Mouse (Mus musculus): ENCODE results near the gene Gm10271. TPM values are rescaled to one million over a fixed set of nuclear protein-coding genes. Genes with fewer than 3 reads are reported as not detected.

The Gm10271 gene
- polyA plus RNA-seq, 1 experiment from 2014 or later: not detected

GRCm38 (mm10) chr10:116984836-116985235, 12.4 kb upstream of the Gm10271 start:
- H3K27me3 ChIP-seq (ENCODE audit: control insufficient read depth, insufficient read depth, low read length): no peaks in the 10 kb centered on the region
- H3K4me1 ChIP-seq (ENCODE audit: control insufficient read depth, insufficient read depth, low read length): 0 out of 2 replicates have a peak, but pooled peaks cover 10% of the 10 kb centered on the region
- no peaks in the 10 kb centered on the region for H3K9me3 ChIP-seq (ENCODE audit: control insufficient read depth, low read depth, low read length)
- no peak overlapping the region for H3K4me2 ChIP-seq (replicated peaks; ENCODE audit: low read depth, low read length)
- ATAC-seq (ENCODE audit: insufficient number of reproducible peaks, insufficient read depth, low FRiP score, low read depth): no peak
- no peaks in the 10 kb centered on the region for H3K36me3 ChIP-seq (ENCODE audit: control insufficient read depth, insufficient read depth, low read length)
- no peak overlapping the region for H3K9ac ChIP-seq (replicated peaks; ENCODE audit: low read depth, low read length)
- WGBS: 60% methylated on average over 12 of the region's 12 CpGs
- H3K4me3 ChIP-seq (ENCODE audit: low read depth, low read length): no peak overlapping the region
- no peak overlapping the region for H3K27ac ChIP-seq (ENCODE audit: low read length)

DNA sequence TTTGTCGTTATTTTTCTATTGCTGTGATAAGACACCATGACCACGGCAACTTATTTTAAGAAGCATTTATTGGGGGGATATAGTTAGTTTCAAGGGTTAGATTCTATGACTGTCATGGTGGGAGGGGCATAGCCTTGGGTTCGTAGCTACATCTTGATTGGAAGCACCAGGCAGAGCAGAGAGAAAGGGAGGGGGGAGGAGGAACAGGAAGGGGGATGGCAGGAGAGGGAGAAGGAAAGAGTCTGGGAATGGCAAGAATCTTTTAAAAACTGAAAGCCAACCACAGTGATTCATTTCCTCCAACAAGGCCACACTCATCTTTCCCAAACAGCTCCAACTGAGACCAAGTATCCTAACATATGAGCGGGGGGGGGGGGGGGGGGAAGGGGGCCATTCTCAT, 10.1 kb upstream of the Gm10271 start:
- Histone ChIP-seq H3K9me3 (ENCODE audit: control insufficient read depth, low read depth, low read length) (no peaks in the 10 kb centered on the region), H3K27me3 (ENCODE audit: control insufficient read depth, insufficient read depth, low read length) (no peaks in the 10 kb centered on the region), H3K4me1 (ENCODE audit: control insufficient read depth, insufficient read depth, low read length) (0 out of 2 replicates have a peak, but pooled peaks cover 10% of the 10 kb centered on the region), H3K4me2 (replicated peaks; ENCODE audit: low read depth, low read length) (no peak overlapping the region), H3K36me3 (ENCODE audit: control insufficient read depth, insufficient read depth, low read length) (no peaks in the 10 kb centered on the region), H3K27ac (ENCODE audit: low read length) (no peak overlapping the region), H3K9ac (replicated peaks; ENCODE audit: low read depth, low read length) (no peak overlapping the region), H3K4me3 (ENCODE audit: low read depth, low read length) (no peak overlapping the region)
- WGBS: 60% methylated on average over 4 of the region's 4 CpGs
- ATAC-seq (ENCODE audit: insufficient number of reproducible peaks, insufficient read depth, low FRiP score, low read depth): no peak

- Histone ChIP-seq H3K9ac (replicated peaks; ENCODE audit: low read depth, low read length) (no peak overlapping the region), H3K27me3 (ENCODE audit: control insufficient read depth, insufficient read depth, low read length) (no peaks in the 10 kb centered on the region), H3K4me1 (ENCODE audit: control insufficient read depth, insufficient read depth, low read length) (no peaks in the 10 kb centered on the region), H3K36me3 (ENCODE audit: control insufficient read depth, insufficient read depth, low read length) (no peaks in the 10 kb centered on the region), H3K4me3 (ENCODE audit: low read depth, low read length) (no peak overlapping the region), H3K4me2 (replicated peaks; ENCODE audit: low read depth, low read length) (no peak overlapping the region), H3K27ac (ENCODE audit: low read length) (no peak overlapping the region), H3K9me3 (ENCODE audit: control insufficient read depth, low read depth, low read length) (no peaks in the 10 kb centered on the region)
- WGBS: 73% methylated on average over 3 of the region's 3 CpGs
- no peak for ATAC-seq (ENCODE audit: insufficient number of reproducible peaks, insufficient read depth, low FRiP score, low read depth)
Measured at GRCm38 (mm10) chr10:116980888-116981287, 8.5 kb upstream of the Gm10271 start.

DNA sequence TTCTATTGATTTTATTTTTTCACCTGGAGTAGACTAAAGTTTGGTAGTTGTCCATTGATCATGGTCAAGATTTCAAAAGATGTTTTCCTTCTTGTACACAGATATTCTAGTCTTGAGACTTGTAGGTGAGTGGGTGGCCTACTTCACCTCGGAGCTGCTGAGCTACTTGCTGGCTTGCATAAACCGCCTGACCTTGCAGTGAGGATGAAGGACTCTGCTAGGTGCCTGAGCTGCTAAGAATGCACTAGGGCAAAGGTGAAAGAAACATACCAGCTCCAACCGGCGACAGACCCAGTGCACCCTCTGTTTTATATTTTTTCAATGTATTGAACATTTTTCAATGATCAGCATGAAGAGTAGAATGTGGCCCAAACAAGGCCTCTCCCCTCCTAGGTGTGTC, 7.9 kb upstream of the Gm10271 start:
- H3K9ac ChIP-seq (replicated peaks; ENCODE audit: low read depth, low read length): no peak overlapping the region
- H3K4me2 ChIP-seq (replicated peaks; ENCODE audit: low read depth, low read length): no peak overlapping the region
- 52% methylated on average over 4 of the region's 4 CpGs for WGBS
- H3K9me3 ChIP-seq (ENCODE audit: control insufficient read depth, low read depth, low read length): no peaks in the 10 kb centered on the region
- no peaks in the 10 kb centered on the region for H3K36me3 ChIP-seq (ENCODE audit: control insufficient read depth, insufficient read depth, low read length)
- no peak overlapping the region for H3K4me3 ChIP-seq (ENCODE audit: low read depth, low read length)
- ATAC-seq (ENCODE audit: insufficient number of reproducible peaks, insufficient read depth, low FRiP score, low read depth): no peak
- H3K4me1 ChIP-seq (ENCODE audit: control insufficient read depth, insufficient read depth, low read length): no peaks in the 10 kb centered on the region
- no peaks in the 10 kb centered on the region for H3K27me3 ChIP-seq (ENCODE audit: control insufficient read depth, insufficient read depth, low read length)
- no peak overlapping the region for H3K27ac ChIP-seq (ENCODE audit: low read length)

DNA sequence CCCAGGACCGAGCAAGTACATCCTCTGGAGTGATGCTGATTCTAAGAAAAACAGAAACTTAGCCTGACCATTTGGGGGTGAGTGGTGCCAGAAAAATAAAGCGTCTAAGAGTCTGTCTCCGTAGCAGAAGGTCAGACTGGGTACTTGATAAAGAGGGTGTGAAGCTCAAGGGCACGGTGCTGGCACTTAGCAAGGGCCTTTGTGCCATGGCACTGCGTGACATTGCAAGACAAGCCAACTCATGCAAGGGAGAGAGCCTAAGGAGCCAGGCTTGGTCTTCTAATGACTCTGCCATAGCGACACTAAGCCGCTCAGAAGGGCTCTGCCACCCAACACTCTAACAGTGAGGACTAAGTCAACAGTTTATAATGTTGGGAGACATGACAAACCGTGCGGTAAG, 6.4 kb upstream of the Gm10271 start:
- H3K9me3 ChIP-seq (ENCODE audit: control insufficient read depth, low read depth, low read length): no peaks in the 10 kb centered on the region

GRCm38 (mm10) chr10:116977858-116978257, 5.4 kb upstream of the Gm10271 start:
- no peaks in the 10 kb centered on the region for H3K4me1 ChIP-seq (ENCODE audit: control insufficient read depth, insufficient read depth, low read length)
- no peaks in the 10 kb centered on the region for H3K9me3 ChIP-seq (ENCODE audit: control insufficient read depth, low read depth, low read length)
- ATAC-seq (ENCODE audit: insufficient number of reproducible peaks, insufficient read depth, low FRiP score, low read depth): no peak
- H3K27me3 ChIP-seq (ENCODE audit: control insufficient read depth, insufficient read depth, low read length): no peaks in the 10 kb centered on the region
- H3K27ac ChIP-seq (ENCODE audit: low read length): no peak overlapping the region
- 79% methylated on average over 2 of the region's 2 CpGs for WGBS
- H3K9ac ChIP-seq (replicated peaks; ENCODE audit: low read depth, low read length): no peak overlapping the region
- H3K4me2 ChIP-seq (replicated peaks; ENCODE audit: low read depth, low read length): no peak overlapping the region
- no peaks in the 10 kb centered on the region for H3K36me3 ChIP-seq (ENCODE audit: control insufficient read depth, insufficient read depth, low read length)
- H3K4me3 ChIP-seq (ENCODE audit: low read depth, low read length): no peak overlapping the region

More for the DNA sequence above, 6.4 kb upstream of the Gm10271 start:
- no peak for ATAC-seq (ENCODE audit: insufficient number of reproducible peaks, insufficient read depth, low FRiP score, low read depth)
- WGBS: 91% methylated on average over 9 of the region's 9 CpGs
- H3K4me2 ChIP-seq (replicated peaks; ENCODE audit: low read depth, low read length): no peak overlapping the region
- H3K36me3 ChIP-seq (ENCODE audit: control insufficient read depth, insufficient read depth, low read length): no peaks in the 10 kb centered on the region
- no peak overlapping the region for H3K4me3 ChIP-seq (ENCODE audit: low read depth, low read length)
- no peak overlapping the region for H3K27ac ChIP-seq (ENCODE audit: low read length)
- H3K27me3 ChIP-seq (ENCODE audit: control insufficient read depth, insufficient read depth, low read length): no peaks in the 10 kb centered on the region
- no peak overlapping the region for H3K9ac ChIP-seq (replicated peaks; ENCODE audit: low read depth, low read length)
- H3K4me1 ChIP-seq (ENCODE audit: control insufficient read depth, insufficient read depth, low read length): no peaks in the 10 kb centered on the region

DNA sequence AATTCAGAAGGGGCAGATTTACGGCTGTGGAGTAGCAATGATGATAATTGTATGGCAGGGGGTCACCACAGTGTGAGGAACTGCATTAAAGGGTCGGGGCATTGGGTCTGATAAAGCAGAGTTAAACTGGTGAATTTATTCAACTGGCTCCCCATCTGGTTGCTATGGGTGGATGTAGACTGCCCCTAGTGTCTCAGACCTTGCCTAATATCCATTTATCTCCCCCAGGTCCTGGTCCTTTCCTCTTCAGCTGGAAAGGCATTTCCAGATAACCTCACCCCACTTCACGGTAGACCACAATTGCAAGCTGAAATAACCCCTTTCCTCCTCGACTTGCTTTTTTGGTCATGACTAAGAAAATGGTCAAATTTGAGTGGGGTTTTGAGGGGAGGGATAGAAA, 5.0 kb upstream of the Gm10271 start:
- no peak for ATAC-seq (ENCODE audit: insufficient number of reproducible peaks, insufficient read depth, low FRiP score, low read depth)
- no peaks in the 10 kb centered on the region for H3K9me3 ChIP-seq (ENCODE audit: control insufficient read depth, low read depth, low read length)
- no peak overlapping the region for H3K27ac ChIP-seq (ENCODE audit: low read length)
- H3K27me3 ChIP-seq (ENCODE audit: control insufficient read depth, insufficient read depth, low read length): no peaks in the 10 kb centered on the region
- H3K9ac ChIP-seq (replicated peaks; ENCODE audit: low read depth, low read length): no peak overlapping the region
- H3K4me2 ChIP-seq (replicated peaks; ENCODE audit: low read depth, low read length): no peak overlapping the region
- H3K4me3 ChIP-seq (ENCODE audit: low read depth, low read length): no peak overlapping the region
- no peaks in the 10 kb centered on the region for H3K4me1 ChIP-seq (ENCODE audit: control insufficient read depth, insufficient read depth, low read length)
- H3K36me3 ChIP-seq (ENCODE audit: control insufficient read depth, insufficient read depth, low read length): no peaks in the 10 kb centered on the region
- WGBS: 37% methylated on average over 4 of the region's 4 CpGs

DNA sequence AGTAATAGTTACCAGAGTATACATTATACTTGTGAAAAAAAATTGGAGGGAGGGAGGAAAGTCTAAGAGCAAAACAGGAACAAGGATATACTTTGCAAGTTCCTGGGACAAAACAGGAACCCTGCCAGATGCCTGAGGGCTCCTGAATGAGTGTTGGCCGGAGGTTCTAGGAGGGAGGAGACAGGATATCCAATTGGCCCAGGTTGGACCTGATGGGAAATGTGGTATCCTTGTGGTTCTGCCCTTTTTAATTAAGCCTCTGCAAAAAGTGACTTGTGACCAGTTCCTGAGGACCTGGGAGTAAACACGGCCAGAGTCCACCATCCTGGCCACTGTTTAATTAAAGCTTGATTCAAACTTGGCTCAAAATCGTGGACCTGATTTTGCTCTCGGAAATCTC, 3.7 kb downstream of the Gm10271 start:
- H3K27ac ChIP-seq (ENCODE audit: low read length): no peak overlapping the region
- 79% methylated on average over 4 of the region's 4 CpGs for WGBS

DNA sequence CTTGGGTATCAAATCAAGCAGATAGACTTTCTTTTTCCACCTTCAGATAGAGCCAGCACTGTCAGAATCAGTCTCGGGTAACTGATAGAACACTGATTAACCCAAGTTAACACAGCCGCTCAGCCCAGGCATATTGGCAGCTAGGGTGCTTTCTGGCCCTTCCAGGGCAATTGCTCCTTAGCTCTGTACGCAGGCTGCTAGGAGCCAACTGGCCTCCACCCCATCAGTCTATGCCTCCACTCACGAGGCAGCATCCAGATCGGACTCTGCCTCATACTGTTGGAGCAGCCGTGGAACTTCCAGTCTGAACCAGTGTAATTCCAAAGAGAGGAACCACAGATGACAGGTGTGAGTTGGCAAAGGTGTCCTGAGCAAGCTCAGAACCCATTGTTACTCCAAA, 6.3 kb downstream of the Gm10271 start:
- no peak overlapping the region for H3K27ac ChIP-seq (ENCODE audit: low read length)
- no peaks in the 10 kb centered on the region for H3K4me1 ChIP-seq (ENCODE audit: control insufficient read depth, insufficient read depth, low read length)
- no peak overlapping the region for H3K4me2 ChIP-seq (replicated peaks; ENCODE audit: low read depth, low read length)
- H3K9me3 ChIP-seq (ENCODE audit: control insufficient read depth, low read depth, low read length): no peaks in the 10 kb centered on the region
- H3K4me3 ChIP-seq (ENCODE audit: low read depth, low read length): no peak overlapping the region
- H3K9ac ChIP-seq (replicated peaks; ENCODE audit: low read depth, low read length): no peak overlapping the region
- no peaks in the 10 kb centered on the region for H3K36me3 ChIP-seq (ENCODE audit: control insufficient read depth, insufficient read depth, low read length)
- H3K27me3 ChIP-seq (ENCODE audit: control insufficient read depth, insufficient read depth, low read length): no peaks in the 10 kb centered on the region
- WGBS: 78% methylated on average over 6 of the region's 6 CpGs
- no peak for ATAC-seq (ENCODE audit: insufficient number of reproducible peaks, insufficient read depth, low FRiP score, low read depth)

More for the DNA sequence above, 3.7 kb downstream of the Gm10271 start:
- no peak overlapping the region for H3K4me2 ChIP-seq (replicated peaks; ENCODE audit: low read depth, low read length)
- no peaks in the 10 kb centered on the region for H3K27me3 ChIP-seq (ENCODE audit: control insufficient read depth, insufficient read depth, low read length)
- ATAC-seq (ENCODE audit: insufficient number of reproducible peaks, insufficient read depth, low FRiP score, low read depth): no peak
- H3K4me1 ChIP-seq (ENCODE audit: control insufficient read depth, insufficient read depth, low read length): no peaks in the 10 kb centered on the region
- H3K4me3 ChIP-seq (ENCODE audit: low read depth, low read length): no peak overlapping the region
- H3K9ac ChIP-seq (replicated peaks; ENCODE audit: low read depth, low read length): no peak overlapping the region
- no peaks in the 10 kb centered on the region for H3K36me3 ChIP-seq (ENCODE audit: control insufficient read depth, insufficient read depth, low read length)
- H3K9me3 ChIP-seq (ENCODE audit: control insufficient read depth, low read depth, low read length): no peaks in the 10 kb centered on the region
